Mouse (Mus musculus) activated CD4-positive, CD25-positive, alpha-beta regulatory T cell (primary cell): ENCODE data around the gene Gm4064. TPM values are rescaled to one million over a fixed set of nuclear protein-coding genes. Genes with fewer than 3 reads are reported as not detected.

Source experiments
- polyA plus RNA-seq, 2 experiments: library from polyadenylated mRNA; unstranded; fragments of 100-300 nt; shearing (Covaris generic); gene quantifications; one replicate each; pipeline ENCODE4 v1.2.1; 2017

Gm4064 gene
- polyA plus RNA-seq = not detected

DNA sequence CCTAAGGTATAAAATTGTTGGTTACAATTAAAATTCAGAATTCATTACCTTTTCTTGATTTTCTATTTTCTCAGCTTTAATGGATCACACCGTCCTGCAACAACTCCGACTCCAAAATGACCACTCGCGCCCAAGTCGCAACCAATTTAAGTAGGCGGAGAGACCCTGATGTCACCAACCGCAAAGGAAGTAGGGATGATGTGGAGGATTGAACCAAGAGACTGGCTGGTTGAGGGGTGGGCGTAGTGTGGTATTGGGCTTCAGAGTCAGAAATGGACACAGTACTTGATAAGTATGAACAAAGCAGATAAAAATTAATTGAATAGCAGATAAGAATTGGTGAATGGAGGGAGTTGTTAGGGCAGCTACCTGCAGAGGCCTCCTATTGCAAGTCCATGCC lies at the start of gene Gm4064:
Gene Gm4064, minus strand, starts transcription at position 101 of the 400 bp plus-strand sequence.

DNA sequence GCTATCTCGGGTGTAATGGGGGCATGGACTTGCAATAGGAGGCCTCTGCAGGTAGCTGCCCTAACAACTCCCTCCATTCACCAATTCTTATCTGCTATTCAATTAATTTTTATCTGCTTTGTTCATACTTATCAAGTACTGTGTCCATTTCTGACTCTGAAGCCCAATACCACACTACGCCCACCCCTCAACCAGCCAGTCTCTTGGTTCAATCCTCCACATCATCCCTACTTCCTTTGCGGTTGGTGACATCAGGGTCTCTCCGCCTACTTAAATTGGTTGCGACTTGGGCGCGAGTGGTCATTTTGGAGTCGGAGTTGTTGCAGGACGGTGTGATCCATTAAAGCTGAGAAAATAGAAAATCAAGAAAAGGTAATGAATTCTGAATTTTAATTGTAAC lies 34.4 kb upstream of the Gm4064 start, which contains the start of the genes Rbmy and Gm10256:
Gene Rbmy, plus strand, starts transcription at position 301 of the 400 bp plus-strand sequence.
Gene Gm10256, plus strand, starts transcription at position 320 of the 400 bp plus-strand sequence.

Other genes with a start within 250 kb of the Gm4064 start
- not detected for gene H2al2c, start 197.1 kb downstream of the Gm4064 start, polyA plus RNA-seq
- not detected for gene Sry, start 132.5 kb downstream of the Gm4064 start, polyA plus RNA-seq
- not detected for gene H2al2b, start 75.5 kb downstream of the Gm4064 start, polyA plus RNA-seq
- not detected for gene Rbmy, start 34.5 kb upstream of the Gm4064 start, polyA plus RNA-seq
- not detected for gene Gm10256, start 34.5 kb upstream of the Gm4064 start, polyA plus RNA-seq
- gene Gm10352, start 104.8 kb upstream of the Gm4064 start, polyA plus RNA-seq = not detected
- gene Gm29289, start 136.4 kb upstream of the Gm4064 start, polyA plus RNA-seq = not detected